Comparison of ENCODE assay signal across 7 mouse cellular contexts in the genomic region with DNA sequence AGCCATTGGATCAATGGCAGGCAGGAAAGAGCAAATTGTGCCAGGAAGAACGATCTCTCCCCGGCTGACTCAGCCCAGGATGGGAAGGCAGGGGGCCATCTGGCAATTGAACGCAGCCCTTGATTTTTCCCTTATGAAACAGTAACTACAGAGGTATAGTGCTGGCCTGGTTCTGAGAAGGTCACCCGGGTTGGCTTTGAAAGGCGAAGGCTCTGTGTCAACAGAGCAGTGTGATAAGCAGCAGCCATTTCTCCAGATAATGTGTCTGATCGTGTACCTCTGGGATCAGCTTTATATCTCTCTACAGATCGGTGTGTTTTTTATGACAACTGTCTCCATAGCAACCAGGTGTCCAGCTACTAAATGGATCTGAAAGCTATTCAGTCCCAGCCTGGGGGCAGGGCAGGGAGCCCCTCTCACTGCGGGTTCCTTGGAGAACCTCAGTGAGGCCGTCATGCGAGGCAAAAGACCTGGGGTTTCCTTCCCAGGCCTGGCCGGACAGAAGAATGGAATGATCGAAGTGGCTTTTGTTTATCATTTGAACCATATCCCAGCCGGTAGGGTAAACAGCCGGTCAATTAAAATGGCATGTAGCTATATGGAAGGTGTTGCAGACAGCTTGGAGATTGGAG.
DNase-seq lines count a peak whose midpoint lies in the region; ATAC-seq lines count a peak whose summit lies in the region.

No protein-coding gene starts in this region.

- H3K4me3 ChIP-seq in embryonic facial prominence, embryonic 15.5 days (replicated peaks) = no peak overlapping the region
- no peak overlapping the region for H3K4me3 ChIP-seq in hindbrain, embryonic 15.5 days
- H3K4me3 ChIP-seq in midbrain, embryonic 13.5 days (replicated peaks) = no peak overlapping the region

- H3K36me3 ChIP-seq in embryonic facial prominence, embryonic 15.5 days = no peaks in the 10 kb centered on the region
- H3K36me3 ChIP-seq in hindbrain, embryonic 15.5 days = no peaks in the 10 kb centered on the region
- no peaks in the 10 kb centered on the region for H3K36me3 ChIP-seq in midbrain, embryonic 13.5 days

- peak; percentile 37 for DNase-seq in urinary bladder, postnatal 14 days (ENCODE audit: low spot score)
- DNase-seq in urinary bladder, postnatal 4 days (ENCODE audit: low spot score in 2 of 2) = no peak

- H3K4me2 ChIP-seq in embryonic facial prominence, embryonic 15.5 days (replicated peaks) = peak overlapping the region; percentile 24; the same call in 1 of the 2 replicates
- H3K4me2 ChIP-seq in hindbrain, embryonic 15.5 days = peak overlapping the region; percentile 36; the same call in 1 of the 2 replicates
- H3K4me2 ChIP-seq in midbrain, embryonic 13.5 days (replicated peaks) = 0 out of 2 replicates have a peak overlapping the region, but pooled peaks have one; percentile 28

- H3K9me3 ChIP-seq in embryonic facial prominence, embryonic 15.5 days (replicated peaks) = no peaks in the 10 kb centered on the region
- H3K9me3 ChIP-seq in hindbrain, embryonic 15.5 days = no peaks in the 10 kb centered on the region
- no peaks in the 10 kb centered on the region for H3K9me3 ChIP-seq in midbrain, embryonic 13.5 days

- peaks cover 69% of the 10 kb centered on the region for H3K4me1 ChIP-seq in embryonic facial prominence, embryonic 15.5 days
- H3K4me1 ChIP-seq in hindbrain, embryonic 15.5 days (replicated peaks) = peaks cover 74% of the 10 kb centered on the region
- peaks cover 74% of the 10 kb centered on the region for H3K4me1 ChIP-seq in midbrain, embryonic 13.5 days (replicated peaks)

- no peak for ATAC-seq in embryonic facial prominence, embryonic 15.5 days (ENCODE audit: insufficient number of reproducible peaks, low FRiP score, low TSS enrichment, low read depth)
- no peak; the same call in 1 of the 2 replicates for ATAC-seq in hindbrain, embryonic 15.5 days (ENCODE audit: low FRiP score, low read depth)
- ATAC-seq in midbrain, embryonic 13.5 days = peak; percentile 18
- no peak for ATAC-seq in activated CD4-positive, CD25-positive, alpha-beta regulatory T cell, adult 4 months
- no peak for ATAC-seq in erythroblast, adult 5-6 weeks (replicated peaks; ENCODE audit: low FRiP score, poor library complexity, severe bottlenecking)

- H3K9ac ChIP-seq in embryonic facial prominence, embryonic 15.5 days = no peak overlapping the region
- 0 out of 2 replicates have a peak overlapping the region, but pooled peaks have one; percentile 1 for H3K9ac ChIP-seq in hindbrain, embryonic 15.5 days
- H3K9ac ChIP-seq in midbrain, embryonic 13.5 days (replicated peaks) = peak overlapping the region; percentile 43

- WGBS in embryonic facial prominence, embryonic 15.5 days = 38% methylated on average over 14 of the region's 14 CpGs
- 21% methylated on average over 14 of the region's 14 CpGs for WGBS in hindbrain, embryonic 15.5 days
- WGBS in midbrain, embryonic 13.5 days = 25% methylated on average over 14 of the region's 14 CpGs

- peak overlapping the region; percentile 99 for H3K27ac ChIP-seq in embryonic facial prominence, embryonic 15.5 days (replicated peaks)
- H3K27ac ChIP-seq in hindbrain, embryonic 15.5 days (replicated peaks) = peak overlapping the region; percentile 84
- peak overlapping the region; percentile 91 for H3K27ac ChIP-seq in midbrain, embryonic 13.5 days

- H3K27me3 ChIP-seq in embryonic facial prominence, embryonic 15.5 days = no peaks in the 10 kb centered on the region
- H3K27me3 ChIP-seq in hindbrain, embryonic 15.5 days = no peaks in the 10 kb centered on the region
- H3K27me3 ChIP-seq in midbrain, embryonic 13.5 days = no peaks in the 10 kb centered on the region
